Mouse (Mus musculus) midbrain, embryonic 15.5 days (tissue): ENCODE measurements around the gene Ccm2. TPM values are rescaled to one million over a fixed set of nuclear protein-coding genes. Genes with fewer than 3 reads are reported as not detected.

Experiments
- ATAC-seq: fragments of 200-750 bp; cut with Nextera tagmentation; replicated peaks from 2 replicates; pipeline ENCODE4 v1.8.0; 2017; ENCODE audit warnings: moderate TSS enrichment
- H3K27ac ChIP-seq: fragments of 300-500 bp; sonication (generic); 2 replicates; pipeline ENCODE4 v1.5.1; 2015; ENCODE audit warnings: mild to moderate bottlenecking, inconsistent platforms
- H3K27me3 ChIP-seq: fragments of 300-500 bp; sonication (generic); replicated peaks from 2 replicates; pipeline ENCODE4 v1.6.1; 2015; ENCODE audit warnings: inconsistent platforms
- H3K36me3 ChIP-seq: fragments of 300-500 bp; sonication (generic); replicated peaks from 2 replicates; pipeline ENCODE4 v1.6.1; 2015; ENCODE audit warnings: inconsistent platforms
- H3K4me1 ChIP-seq: fragments of 300-500 bp; sonication (generic); 2 replicates; pipeline ENCODE4 v1.6.1; 2015; ENCODE audit warnings: inconsistent platforms
- H3K4me2 ChIP-seq: fragments of 300-500 bp; sonication (generic); 2 replicates; pipeline ENCODE4 v1.6.1; 2015; ENCODE audit warnings: inconsistent platforms, mild to moderate bottlenecking, moderate library complexity
- H3K4me3 ChIP-seq: fragments of 300-500 bp; sonication (generic); 2 replicates; pipeline ENCODE4 v1.5.1; 2015; ENCODE audit warnings: mild to moderate bottlenecking, inconsistent platforms
- H3K9ac ChIP-seq: fragments of 300-500 bp; sonication (generic); 2 replicates; pipeline ENCODE4 v1.6.1; 2015; ENCODE audit warnings: mild to moderate bottlenecking, inconsistent platforms
- H3K9me3 ChIP-seq: fragments of 300-500 bp; sonication (generic); 2 replicates; pipeline ENCODE4 v1.6.1; 2016; ENCODE audit warnings: inconsistent platforms
- WGBS: fragments of 180-500 bp; shearing (Covaris S2); methylation state at CpG from one replicate; pipeline ENCODE4 v1.1.7; 2015; ENCODE audit warnings: mixed read lengths; 5-methylcytosine and 5-hydroxymethylcytosine counted together
- polyA plus RNA-seq: library from polyadenylated mRNA; unstranded; fragments of >200 nt; fragmentation: Nextera tagmentation; extraction: Ambion mirVana; gene quantifications from 2 replicates; pipeline ENCODE4 v1.2.1, GENCODE M21; 2015

Ccm2 gene
- polyA plus RNA-seq: 90.5 and 96.6 TPM in 2 replicates

- WGBS: 1% methylated on average over 54 of the region's 57 CpGs
- peak within 1 kb of the TSS; percentile 66 for H3K4me2 ChIP-seq
- peaks cover 18% of the 10 kb centered on the region for H3K4me1 ChIP-seq
- no peaks in the 10 kb centered on the region for H3K27me3 ChIP-seq
- H3K9me3 ChIP-seq: no peaks in the 10 kb centered on the region
- peak within 1 kb of the TSS; percentile 93 for H3K27ac ChIP-seq
- H3K36me3 ChIP-seq: no peaks in the 10 kb centered on the region
- ATAC-seq: peak; percentile 96
- peak within 1 kb of the TSS; percentile 94 for H3K4me3 ChIP-seq
- H3K9ac ChIP-seq: peak within 1 kb of the TSS; percentile 85
Measured at GRCm38 (mm10) chr11:6546205-6547013, at the start of gene Ccm2. Ccm2 (plus strand) TSS chr11:6546887.

DNA sequence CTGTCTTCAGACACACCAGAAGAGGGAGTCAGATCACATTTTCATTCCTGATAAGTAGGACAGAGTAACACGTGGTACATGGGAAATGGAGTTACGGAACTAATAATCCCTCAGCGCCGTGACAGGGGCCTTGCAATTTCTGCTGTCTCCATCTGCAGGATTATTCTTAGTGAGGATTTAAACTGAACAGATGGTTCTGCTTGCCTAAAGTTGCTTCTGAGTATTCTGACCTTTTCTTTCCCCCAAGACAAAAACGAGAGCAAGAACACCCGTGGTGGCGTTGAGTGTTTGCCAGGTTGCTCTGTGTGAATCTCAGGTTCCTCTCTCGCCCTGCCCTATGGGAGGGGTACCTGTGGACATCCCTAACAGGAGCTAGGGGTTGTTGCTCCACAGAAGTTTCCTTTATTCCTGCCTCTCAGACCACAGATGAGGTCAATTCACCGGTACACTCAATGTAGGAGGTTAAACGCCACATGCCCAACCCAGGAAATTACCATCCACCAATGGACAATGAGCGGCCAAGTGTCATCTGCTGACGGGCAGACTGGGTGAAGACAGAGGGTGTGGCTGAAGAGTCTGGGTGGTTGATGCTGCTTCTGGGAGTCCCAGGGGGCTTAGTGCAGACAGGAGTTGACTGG is 49.3 kb upstream of the Ccm2 start:
- Histone ChIP-seq H3K36me3 (no peaks in the 10 kb centered on the region), H3K4me2 (no peak overlapping the region), H3K9me3 (no peaks in the 10 kb centered on the region), H3K27ac (no peak overlapping the region), H3K4me1 (no peaks in the 10 kb centered on the region), H3K4me3 (no peak overlapping the region), H3K9ac (no peak overlapping the region), H3K27me3 (no peaks in the 10 kb centered on the region)
- no peak for ATAC-seq
- 72% methylated on average over 12 of the region's 12 CpGs for WGBS

- Histone ChIP-seq H3K9ac (no peak overlapping the region), H3K27ac (no peak overlapping the region), H3K27me3 (no peaks in the 10 kb centered on the region), H3K4me2 (no peak overlapping the region), H3K36me3 (no peaks in the 10 kb centered on the region), H3K4me3 (no peak overlapping the region), H3K9me3 (no peaks in the 10 kb centered on the region), H3K4me1 (no peaks in the 10 kb centered on the region)
- WGBS: 91% methylated on average over 2 of the region's 2 CpGs
- no peak for ATAC-seq
Measured at GRCm38 (mm10) chr11:6502506-6502905, 44.2 kb upstream of the Ccm2 start.

DNA sequence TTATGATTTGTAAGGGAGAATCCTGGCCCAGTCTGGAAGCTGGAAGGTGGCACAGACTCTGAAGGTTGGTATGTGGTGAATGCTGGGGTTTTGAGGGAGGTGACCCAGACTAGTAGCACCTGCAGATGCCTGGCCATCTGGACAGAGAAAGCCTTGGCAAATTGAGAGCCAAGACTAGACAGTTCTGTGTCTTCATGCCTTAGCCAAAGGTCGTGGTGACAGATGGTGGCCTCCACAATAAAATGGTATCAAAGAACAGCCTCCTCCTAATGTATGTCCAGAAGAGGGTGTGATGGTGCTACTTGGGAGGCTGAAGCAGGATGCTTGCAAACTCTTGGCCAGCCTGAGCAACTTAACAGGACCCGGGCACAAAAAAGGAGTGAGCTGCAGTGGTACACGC is 42.5 kb upstream of the Ccm2 start:
- Histone ChIP-seq H3K27me3 (no peaks in the 10 kb centered on the region), H3K4me1 (no peaks in the 10 kb centered on the region), H3K4me3 (no peak overlapping the region), H3K9me3 (no peaks in the 10 kb centered on the region), H3K27ac (no peak overlapping the region), H3K9ac (no peak overlapping the region), H3K4me2 (no peak overlapping the region), H3K36me3 (no peaks in the 10 kb centered on the region)
- WGBS: 77% methylated on average over 3 of the region's 3 CpGs
- ATAC-seq: no peak

GRCm38 (mm10) chr11:6504689-6505088 is 42.0 kb upstream of the Ccm2 start:
- WGBS: 73% methylated on average over 6 of the region's 6 CpGs
- Histone ChIP-seq H3K27me3 (no peaks in the 10 kb centered on the region), H3K4me3 (no peak overlapping the region), H3K4me2 (no peak overlapping the region), H3K9me3 (no peaks in the 10 kb centered on the region), H3K4me1 (no peaks in the 10 kb centered on the region), H3K27ac (no peak overlapping the region), H3K9ac (no peak overlapping the region), H3K36me3 (no peaks in the 10 kb centered on the region)
- no peak for ATAC-seq

DNA sequence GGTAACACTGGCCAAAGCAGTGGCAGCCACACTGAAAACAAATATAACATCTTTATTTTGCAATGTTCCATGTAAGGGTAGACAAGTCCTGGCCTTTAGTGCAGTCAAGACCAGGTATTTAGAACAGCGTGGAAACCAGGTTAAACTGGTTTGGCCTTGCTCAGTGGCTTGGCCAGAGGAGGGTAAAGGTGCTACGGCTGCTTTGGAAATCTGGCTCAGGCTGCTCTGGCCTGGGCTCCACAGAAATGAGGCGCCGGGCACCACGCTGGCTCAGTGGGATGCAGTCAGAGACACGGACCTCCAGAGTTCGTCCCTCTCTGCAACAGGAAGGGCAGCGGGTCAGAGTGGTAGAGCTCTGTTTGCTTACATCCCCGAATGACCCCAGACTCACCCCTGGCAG is 40.2 kb upstream of the Ccm2 start:
- no peak overlapping the region for H3K4me2 ChIP-seq

DNA sequence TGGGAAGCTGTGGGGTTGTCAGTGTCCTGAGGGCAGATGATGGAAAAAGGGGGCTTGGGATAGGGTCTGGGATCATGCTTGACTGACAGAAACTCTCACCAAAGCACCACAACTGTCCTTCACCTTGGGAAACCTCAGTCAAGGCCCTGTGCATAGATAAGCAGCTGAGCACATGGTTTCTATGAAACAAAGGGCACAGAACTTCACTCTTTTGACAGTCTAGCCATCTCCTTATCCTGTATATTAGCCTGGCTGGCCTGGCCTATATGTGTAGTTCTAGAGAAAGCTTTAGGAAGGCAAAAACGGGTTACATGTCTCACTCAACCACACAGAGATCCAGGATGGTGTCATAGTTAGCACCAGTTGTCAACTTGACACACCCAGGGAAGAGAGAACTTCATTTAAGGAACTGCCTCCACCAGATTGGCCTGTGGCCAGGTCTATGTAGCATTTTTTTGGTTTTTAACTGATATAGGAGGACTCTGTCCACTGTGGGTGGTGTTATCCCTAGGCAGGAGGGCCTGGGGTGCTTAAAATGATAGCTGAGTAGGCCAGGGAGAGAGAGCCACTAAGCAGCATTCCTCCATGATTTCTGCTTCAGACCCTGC is 38.3 kb upstream of the Ccm2 start:
- H3K27me3 ChIP-seq: no peaks in the 10 kb centered on the region
- no peaks in the 10 kb centered on the region for H3K9me3 ChIP-seq
- no peak overlapping the region for H3K4me2 ChIP-seq
- no peak overlapping the region for H3K27ac ChIP-seq
- ATAC-seq: no peak
- WGBS: 63% methylated on average over 1 of the region's 1 CpGs
- no peak overlapping the region for H3K9ac ChIP-seq
- no peaks in the 10 kb centered on the region for H3K36me3 ChIP-seq
- no peaks in the 10 kb centered on the region for H3K4me1 ChIP-seq
- no peak overlapping the region for H3K4me3 ChIP-seq

More for the DNA sequence above, 40.2 kb upstream of the Ccm2 start:
- Histone ChIP-seq H3K9me3 (no peaks in the 10 kb centered on the region), H3K27ac (no peak overlapping the region), H3K4me3 (no peak overlapping the region), H3K27me3 (no peaks in the 10 kb centered on the region), H3K9ac (no peak overlapping the region), H3K36me3 (no peaks in the 10 kb centered on the region), H3K4me1 (no peaks in the 10 kb centered on the region)
- WGBS: 85% methylated on average over 9 of the region's 9 CpGs
- no peak for ATAC-seq

DNA sequence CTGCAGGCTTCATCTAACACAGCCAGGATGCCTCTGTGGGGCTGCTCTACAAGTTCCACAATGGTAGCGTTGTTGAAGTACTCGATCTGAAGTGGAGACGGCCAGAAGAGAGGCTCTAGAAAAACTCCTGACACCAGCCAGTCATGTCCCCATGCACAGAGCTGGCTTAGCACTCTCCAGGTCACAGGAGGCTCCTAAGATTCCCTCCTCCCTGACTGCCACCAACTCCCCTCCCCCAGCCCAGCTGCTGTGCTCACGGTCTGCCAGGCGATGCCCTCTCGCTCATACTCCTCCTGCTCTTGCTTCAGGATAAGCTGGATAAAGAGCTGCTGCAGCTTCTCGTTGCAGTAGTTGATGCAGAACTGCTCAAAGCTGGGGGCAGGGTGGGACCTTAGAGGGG is 31.9 kb upstream of the Ccm2 start:
- H3K27ac ChIP-seq: no peak overlapping the region
- no peaks in the 10 kb centered on the region for H3K9me3 ChIP-seq
- no peaks in the 10 kb centered on the region for H3K36me3 ChIP-seq
- no peaks in the 10 kb centered on the region for H3K4me1 ChIP-seq
- H3K27me3 ChIP-seq: no peaks in the 10 kb centered on the region
- H3K4me3 ChIP-seq: no peak overlapping the region
- no peak overlapping the region for H3K9ac ChIP-seq
- no peak for ATAC-seq
- WGBS: 44% methylated on average over 7 of the region's 7 CpGs
- H3K4me2 ChIP-seq: no peak overlapping the region

- H3K4me2 ChIP-seq: no peak overlapping the region
- H3K4me3 ChIP-seq: no peak overlapping the region
- no peak overlapping the region for H3K27ac ChIP-seq
- H3K27me3 ChIP-seq: no peaks in the 10 kb centered on the region
- WGBS: 79% methylated on average over 11 of the region's 11 CpGs
- no peak overlapping the region for H3K9ac ChIP-seq
- H3K4me1 ChIP-seq: no peaks in the 10 kb centered on the region
- peaks cover 5% of the 10 kb centered on the region; the same call in 1 of the 2 replicates for H3K36me3 ChIP-seq
- no peak for ATAC-seq
- H3K9me3 ChIP-seq: no peaks in the 10 kb centered on the region
Measured at GRCm38 (mm10) chr11:6519491-6520033, 27.1 kb upstream of the Ccm2 start.

GRCm38 (mm10) chr11:6520507-6521173 is 26.0 kb upstream of the Ccm2 start, which contains the start of gene Myo1g:
Myo1g (minus strand) TSS chr11:6520965.
- Histone ChIP-seq H3K4me2 (no peak within 1 kb of the TSS), H3K27ac (no peak within 1 kb of the TSS), H3K4me1 (no peaks in the 10 kb centered on the region), H3K36me3 (peaks cover 15% of the 10 kb centered on the region; the same call in 1 of the 2 replicates), H3K9ac (no peak within 1 kb of the TSS), H3K9me3 (no peaks in the 10 kb centered on the region), H3K27me3 (no peaks in the 10 kb centered on the region), H3K4me3 (no peak within 1 kb of the TSS)
- 86% methylated on average over 7 of the region's 7 CpGs for WGBS
- ATAC-seq: no peak

GRCm38 (mm10) chr11:6522782-6523525 is 23.7 kb upstream of the Ccm2 start:
- Histone ChIP-seq H3K4me1 (peaks cover 17% of the 10 kb centered on the region), H3K27ac (no peak overlapping the region), H3K9ac (no peak overlapping the region), H3K4me3 (no peak overlapping the region), H3K4me2 (no peak overlapping the region), H3K9me3 (no peaks in the 10 kb centered on the region), H3K27me3 (no peaks in the 10 kb centered on the region), H3K36me3 (peaks cover 24% of the 10 kb centered on the region; the same call in 1 of the 2 replicates)
- 75% methylated on average over 9 of the region's 9 CpGs for WGBS
- ATAC-seq: no peak
